Mouse (Mus musculus): ENCODE data around the gene Col15a1.

- TF ChIP-seq CTCF (IDR thresholded peaks at IDR 0.05; ENCODE audit: extremely low read depth, insufficient read length, insufficient replicate concordance, low read depth, low read length): no peak
- TF ChIP-seq POLR2A (IDR thresholded peaks at IDR 0.05; ENCODE audit: low read depth, low read length): no peak
These were observed 43.9 kb downstream of the Col15a1 start for GRCm38 (mm10) chr4:47251693-47252435.
